Mouse (Mus musculus): ENCODE data around the gene Tma7. TPM values are rescaled to one million over a fixed set of nuclear protein-coding genes. Genes with fewer than 3 reads are reported as not detected.

The Tma7 gene
- total RNA-seq (2021) = 100 to 1,000 TPM; 286 to 308 TPM
- long read RNA-seq, transcript Tma7-201 (4 exons, 944 nt) = major isoform, 73 of 80 reads
- long read RNA-seq, partial matches to known transcripts = 4 of 80 reads
- long read RNA-seq, other reads (novel, unspliced or antisense) = 1 of 80 reads

GRCm38 (mm10) chr9:109082124-109082800 lies at the start of gene Tma7, which contains the start of gene Ccdc51:
TSS of gene Tma7 (minus strand) at chr9:109082587.
TSS of gene Ccdc51 (plus strand) at chr9:109082493.
- DNase-seq (ENCODE audit: low spot score in 2 of 2) = peak; percentile 87 to 93

- DNase-seq (ENCODE audit: low spot score in 2 of 2) = no peak
Observed at GRCm38 (mm10) chr9:109130076-109130475, 47.7 kb upstream of the Tma7 start.

GRCm38 (mm10) chr9:109128211-109128610 lies 45.8 kb upstream of the Tma7 start:
- peak in 1 of 2 experiments; percentile 48 for DNase-seq (ENCODE audit: low spot score in 2 of 2)

GRCm38 (mm10) chr9:109127076-109127475 lies 44.7 kb upstream of the Tma7 start:
- DNase-seq (ENCODE audit: low spot score in 2 of 2) = no peak

- DNase-seq (ENCODE audit: low spot score in 2 of 2) = no peak
Observed at GRCm38 (mm10) chr9:109125481-109125880, 43.1 kb upstream of the Tma7 start.

GRCm38 (mm10) chr9:109125043-109125442 lies 42.7 kb upstream of the Tma7 start:
- DNase-seq (ENCODE audit: low spot score in 2 of 2) = no peak

GRCm38 (mm10) chr9:109124164-109124563 lies 41.8 kb upstream of the Tma7 start:
- DNase-seq (ENCODE audit: low spot score in 2 of 2) = no peak

- DNase-seq (ENCODE audit: low spot score in 2 of 2) = no peak
Observed at GRCm38 (mm10) chr9:109123266-109123665, 40.9 kb upstream of the Tma7 start.

GRCm38 (mm10) chr9:109122553-109123085 lies 40.2 kb upstream of the Tma7 start:
- DNase-seq (ENCODE audit: low spot score in 2 of 2) = peak in 1 of 2 experiments; percentile 65

GRCm38 (mm10) chr9:109120956-109121355 lies 38.6 kb upstream of the Tma7 start:
- DNase-seq (ENCODE audit: low spot score in 2 of 2) = no peak

- DNase-seq (ENCODE audit: low spot score in 2 of 2) = no peak
Observed at GRCm38 (mm10) chr9:109119571-109119970, 37.2 kb upstream of the Tma7 start.

GRCm38 (mm10) chr9:109118106-109118505 lies 35.7 kb upstream of the Tma7 start:
- no peak for DNase-seq (ENCODE audit: low spot score in 2 of 2)

- DNase-seq (ENCODE audit: low spot score in 2 of 2) = no peak
Observed at GRCm38 (mm10) chr9:109116205-109116604, 33.8 kb upstream of the Tma7 start.

GRCm38 (mm10) chr9:109114871-109115270 lies 32.5 kb upstream of the Tma7 start:
- no peak for DNase-seq (ENCODE audit: low spot score in 2 of 2)

- DNase-seq (ENCODE audit: low spot score in 2 of 2) = no peak
Observed at GRCm38 (mm10) chr9:109114276-109114675, 31.9 kb upstream of the Tma7 start.

GRCm38 (mm10) chr9:109113331-109113730 lies 30.9 kb upstream of the Tma7 start:
- DNase-seq (ENCODE audit: low spot score in 2 of 2) = no peak

- no peak for DNase-seq (ENCODE audit: low spot score in 2 of 2)
Observed at GRCm38 (mm10) chr9:109111591-109111990, 29.2 kb upstream of the Tma7 start.

GRCm38 (mm10) chr9:109111101-109111500 lies 28.7 kb upstream of the Tma7 start:
- no peak for DNase-seq (ENCODE audit: low spot score in 2 of 2)

GRCm38 (mm10) chr9:109110240-109110639 lies 27.9 kb upstream of the Tma7 start:
- no peak for DNase-seq (ENCODE audit: low spot score in 2 of 2)

- no peak for DNase-seq (ENCODE audit: low spot score in 2 of 2)
Observed at GRCm38 (mm10) chr9:109107341-109107740, 25.0 kb upstream of the Tma7 start.

GRCm38 (mm10) chr9:109105648-109106047 lies 23.3 kb upstream of the Tma7 start:
- no peak for DNase-seq (ENCODE audit: low spot score in 2 of 2)

- peak in 1 of 2 experiments; percentile 49 for DNase-seq (ENCODE audit: low spot score in 2 of 2)
Observed at GRCm38 (mm10) chr9:109105011-109105410, 22.6 kb upstream of the Tma7 start.

GRCm38 (mm10) chr9:109104083-109104482 lies 21.7 kb upstream of the Tma7 start:
- no peak for DNase-seq (ENCODE audit: low spot score in 2 of 2)

Data from layer of hippocampus, adult 18-20 months (tissue).